Mouse (Mus musculus) limb, embryonic 13.5 days (tissue): ENCODE results near the gene Uba3. TPM values are rescaled to one million over a fixed set of nuclear protein-coding genes. Genes with fewer than 3 reads are reported as not detected.

ENCODE experiments used
- ATAC-seq: fragments of 200-750 bp; cut with Nextera tagmentation; 2 replicates; pipeline ENCODE4 v1.8.0; 2017; ENCODE audit warnings: low read depth, moderate number of reproducible peaks, moderate TSS enrichment; ENCODE audit not compliant: low FRiP score
- H3K27ac ChIP-seq: fragments of 300-500 bp; sonication (generic); 2 replicates; pipeline ENCODE4 v1.5.1; 2015; ENCODE audit warnings: inconsistent platforms, mild to moderate bottlenecking, moderate library complexity
- H3K27me3 ChIP-seq: fragments of 300-500 bp; sonication (generic); 2 replicates; pipeline ENCODE4 v1.6.1; 2015; ENCODE audit warnings: mild to moderate bottlenecking, inconsistent platforms
- H3K36me3 ChIP-seq: fragments of 300-500 bp; sonication (generic); 2 replicates; pipeline ENCODE4 v1.6.1; 2015; ENCODE audit warnings: inconsistent platforms, mild to moderate bottlenecking, moderate library complexity
- H3K4me1 ChIP-seq: fragments of 300-500 bp; sonication (generic); 2 replicates; pipeline ENCODE4 v1.6.1; 2015; ENCODE audit warnings: inconsistent platforms
- H3K4me2 ChIP-seq: fragments of 300-500 bp; sonication (generic); replicated peaks from 2 replicates; pipeline ENCODE4 v1.6.1; 2015; ENCODE audit warnings: inconsistent platforms, mild to moderate bottlenecking, moderate library complexity
- H3K4me3 ChIP-seq: fragments of 300-500 bp; sonication (generic); 2 replicates; pipeline ENCODE4 v1.5.1; 2015; ENCODE audit warnings: moderate library complexity, mild to moderate bottlenecking, inconsistent platforms
- H3K9ac ChIP-seq: fragments of 300-500 bp; sonication (generic); 2 replicates; pipeline ENCODE4 v1.6.1; 2015; ENCODE audit warnings: mild to moderate bottlenecking, inconsistent platforms
- H3K9me3 ChIP-seq: fragments of 300-500 bp; sonication (generic); 2 replicates; pipeline ENCODE4 v1.6.1; 2016; ENCODE audit warnings: inconsistent platforms
- WGBS: fragments of 180-500 bp; shearing (Covaris S2); methylation state at CpG from one replicate; pipeline ENCODE4 v1.1.7; 2015; 5-methylcytosine and 5-hydroxymethylcytosine counted together
- polyA plus RNA-seq: library from polyadenylated mRNA; unstranded; fragments of >200 nt; fragmentation: Nextera tagmentation; extraction: Ambion mirVana; gene quantifications from 2 replicates; pipeline ENCODE4 v1.2.1, GENCODE M21; 2015

Uba3 gene
- polyA plus RNA-seq, 1 experiment from 2014 or later: 90.1 TPM

GRCm38 (mm10) chr6:97209751-97210150 lies 4.3 kb upstream of the Uba3 start:
- no peak overlapping the region for H3K4me2 ChIP-seq

DNA sequence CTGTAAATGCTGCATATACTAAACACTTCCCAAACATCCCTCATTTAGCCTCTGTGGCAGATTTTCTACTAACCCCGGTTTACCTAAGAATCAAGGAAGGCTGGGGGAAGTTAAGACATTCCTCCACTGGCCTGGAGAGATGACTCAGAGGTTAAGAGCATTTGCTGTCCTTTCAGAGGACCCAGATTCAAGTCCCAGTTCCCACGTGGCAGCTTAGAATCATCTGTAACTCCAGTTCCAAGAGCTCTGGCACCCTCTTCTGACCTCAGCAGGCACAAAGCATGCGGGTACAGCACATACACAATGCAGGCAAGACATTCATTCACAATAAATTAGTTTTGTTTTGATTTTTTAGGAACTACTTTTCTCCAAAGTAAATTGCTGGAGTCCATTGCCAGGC lies 3.8 kb upstream of the Uba3 start:
- Histone ChIP-seq H3K9ac (no peak overlapping the region), H3K9me3 (no peaks in the 10 kb centered on the region), H3K4me3 (no peak overlapping the region), H3K4me2 (no peak overlapping the region), H3K36me3 (no peaks in the 10 kb centered on the region), H3K27ac (no peak overlapping the region), H3K27me3 (peaks cover 8% of the 10 kb centered on the region; the same call in 1 of the 2 replicates), H3K4me1 (peaks cover 20% of the 10 kb centered on the region)
- no peak for ATAC-seq
- WGBS: 51% methylated on average over 3 of the region's 3 CpGs

More at GRCm38 (mm10) chr6:97209751-97210150, 4.3 kb upstream of the Uba3 start:
- no peaks in the 10 kb centered on the region; the same call in 1 of the 2 replicates for H3K36me3 ChIP-seq
- H3K4me3 ChIP-seq: no peak overlapping the region
- no peak overlapping the region for H3K27ac ChIP-seq
- H3K4me1 ChIP-seq: peaks cover 15% of the 10 kb centered on the region
- H3K9me3 ChIP-seq: no peaks in the 10 kb centered on the region
- no peak overlapping the region for H3K9ac ChIP-seq
- ATAC-seq: no peak
- peaks cover 8% of the 10 kb centered on the region; the same call in 1 of the 2 replicates for H3K27me3 ChIP-seq
- 89% methylated on average over 4 of the region's 4 CpGs for WGBS

GRCm38 (mm10) chr6:97208406-97208805 lies 3.0 kb upstream of the Uba3 start:
- H3K4me3 ChIP-seq: no peak overlapping the region
- no peak overlapping the region for H3K27ac ChIP-seq
- H3K36me3 ChIP-seq: no peaks in the 10 kb centered on the region
- H3K4me2 ChIP-seq: no peak overlapping the region
- ATAC-seq: no peak
- H3K27me3 ChIP-seq: peaks cover 8% of the 10 kb centered on the region; the same call in 1 of the 2 replicates
- H3K9me3 ChIP-seq: no peaks in the 10 kb centered on the region
- no peak overlapping the region for H3K9ac ChIP-seq
- 39% methylated on average over 3 of the region's 3 CpGs for WGBS
- peaks cover 25% of the 10 kb centered on the region for H3K4me1 ChIP-seq

DNA sequence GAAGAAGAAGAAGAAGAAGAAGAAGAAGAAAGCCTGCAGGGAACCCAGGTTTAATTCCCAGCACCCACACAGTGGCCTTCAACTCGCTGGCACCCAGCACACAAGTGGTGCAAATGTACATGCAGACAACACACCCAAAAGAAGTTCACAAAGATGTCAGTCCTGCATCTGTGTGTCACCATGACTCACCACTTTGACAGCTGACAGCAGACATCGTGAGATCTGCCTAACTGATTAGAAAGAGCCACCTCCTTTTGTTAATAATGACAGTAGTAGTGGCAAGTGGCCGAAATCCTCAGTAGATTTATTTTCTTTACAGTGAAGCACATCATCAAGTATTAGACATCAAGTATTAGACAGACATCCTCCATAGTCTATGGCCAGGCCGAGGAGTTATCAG lies 1.6 kb upstream of the Uba3 start:
- WGBS: 83% methylated on average over 4 of the region's 4 CpGs
- Histone ChIP-seq H3K27ac (no peak overlapping the region), H3K36me3 (no peaks in the 10 kb centered on the region), H3K4me2 (no peak overlapping the region), H3K27me3 (peaks cover 4% of the 10 kb centered on the region; the same call in 1 of the 2 replicates), H3K4me3 (no peak overlapping the region), H3K9me3 (no peaks in the 10 kb centered on the region), H3K9ac (no peak overlapping the region), H3K4me1 (peaks cover 24% of the 10 kb centered on the region)
- no peak for ATAC-seq

GRCm38 (mm10) chr6:97204952-97205351 lies 495 bp downstream of the Uba3 start:
- under 1% methylated on average over 16 of the region's 16 CpGs for WGBS
- no peaks in the 10 kb centered on the region for H3K36me3 ChIP-seq
- ATAC-seq: peak; percentile 41

GRCm38 (mm10) chr6:97204252-97204869 lies 1.1 kb downstream of the Uba3 start:
- peak overlapping the region; percentile 99 for H3K9ac ChIP-seq
- peak overlapping the region; percentile 88; the same call in 1 of the 2 replicates for H3K27ac ChIP-seq
- H3K27me3 ChIP-seq: no peaks in the 10 kb centered on the region
- no peaks in the 10 kb centered on the region for H3K36me3 ChIP-seq
- no peak for ATAC-seq
- peaks cover 17% of the 10 kb centered on the region for H3K4me1 ChIP-seq
- H3K4me3 ChIP-seq: peak overlapping the region; percentile 97
- WGBS: 14% methylated on average over 9 of the region's 9 CpGs
- no peaks in the 10 kb centered on the region for H3K9me3 ChIP-seq
- H3K4me2 ChIP-seq: peak overlapping the region; percentile 78

More at GRCm38 (mm10) chr6:97204952-97205351, 495 bp downstream of the Uba3 start:
- Histone ChIP-seq H3K4me2 (peak overlapping the region; percentile 78), H3K4me1 (peaks cover 17% of the 10 kb centered on the region), H3K27me3 (no peaks in the 10 kb centered on the region), H3K4me3 (peak overlapping the region; percentile 97), H3K9me3 (no peaks in the 10 kb centered on the region), H3K9ac (peak overlapping the region; percentile 99), H3K27ac (peak overlapping the region; percentile 88)

GRCm38 (mm10) chr6:97202477-97202876 lies 3.0 kb downstream of the Uba3 start:
- H3K4me3 ChIP-seq: no peak overlapping the region
- H3K4me1 ChIP-seq: peaks cover 11% of the 10 kb centered on the region
- no peaks in the 10 kb centered on the region for H3K27me3 ChIP-seq
- ATAC-seq: no peak
- H3K9me3 ChIP-seq: no peaks in the 10 kb centered on the region
- no peak overlapping the region for H3K4me2 ChIP-seq
- no peak overlapping the region for H3K27ac ChIP-seq
- no peak overlapping the region for H3K9ac ChIP-seq
- peaks cover 10% of the 10 kb centered on the region for H3K36me3 ChIP-seq
- 87% methylated on average over 3 of the region's 3 CpGs for WGBS

- peaks cover 29% of the 10 kb centered on the region for H3K36me3 ChIP-seq
- no peak overlapping the region for H3K9ac ChIP-seq
- H3K27me3 ChIP-seq: no peaks in the 10 kb centered on the region
- no peak for ATAC-seq
- peaks cover 11% of the 10 kb centered on the region for H3K4me1 ChIP-seq
- H3K9me3 ChIP-seq: no peaks in the 10 kb centered on the region
- no peak overlapping the region for H3K27ac ChIP-seq
- H3K4me3 ChIP-seq: no peak overlapping the region
- no peak overlapping the region for H3K4me2 ChIP-seq
- WGBS: 65% methylated on average over 3 of the region's 3 CpGs
Measured at GRCm38 (mm10) chr6:97200437-97200836, 5.0 kb downstream of the Uba3 start.

DNA sequence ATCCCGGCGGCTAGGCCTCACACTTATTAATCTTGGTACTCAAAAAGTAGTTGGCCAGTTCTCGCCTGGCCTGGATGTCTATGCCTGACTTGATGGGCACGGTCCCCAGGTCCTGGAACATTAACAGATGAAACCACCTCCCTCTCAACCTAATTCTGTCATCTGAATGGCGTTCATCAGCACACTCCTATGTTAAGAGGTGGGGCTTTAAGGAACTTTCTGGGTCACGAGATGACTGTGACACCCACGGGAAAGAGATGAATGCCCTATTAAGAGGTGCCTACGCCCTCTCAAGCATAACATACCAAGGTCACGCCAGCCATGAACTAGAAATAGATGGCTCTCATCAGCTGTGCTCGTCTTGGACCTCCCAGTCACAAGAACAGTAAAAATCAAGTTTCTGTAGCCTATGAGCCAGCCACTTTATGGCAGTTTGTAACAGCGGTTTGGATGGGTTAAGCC lies 26.0 kb downstream of the Uba3 start:
- peak; percentile 64 for ATAC-seq
- peak overlapping the region; percentile 93 for H3K27ac ChIP-seq
- H3K4me2 ChIP-seq: peak overlapping the region; percentile 65
- no peaks in the 10 kb centered on the region for H3K27me3 ChIP-seq
- peak overlapping the region; percentile 97 for H3K4me3 ChIP-seq
- H3K4me1 ChIP-seq: peaks cover 30% of the 10 kb centered on the region
- no peaks in the 10 kb centered on the region for H3K9me3 ChIP-seq
- WGBS: 8% methylated on average over 11 of the region's 11 CpGs
- peaks cover 23% of the 10 kb centered on the region for H3K36me3 ChIP-seq
- peak overlapping the region; percentile 98 for H3K9ac ChIP-seq

- Histone ChIP-seq H3K4me1 (peaks cover 30% of the 10 kb centered on the region), H3K36me3 (peaks cover 22% of the 10 kb centered on the region), H3K9ac (peak within 1 kb of the TSS; percentile 98), H3K4me3 (peak within 1 kb of the TSS; percentile 97), H3K27ac (peak within 1 kb of the TSS; percentile 93), H3K4me2 (peak within 1 kb of the TSS; percentile 65), H3K27me3 (no peaks in the 10 kb centered on the region), H3K9me3 (no peaks in the 10 kb centered on the region)
- WGBS: under 1% methylated on average over 79 of the region's 80 CpGs
- ATAC-seq: peak; percentile 98
Measured at GRCm38 (mm10) chr6:97178491-97179366, 26.7 kb downstream of the Uba3 start, which contains the start of gene Tmf1. Gene Tmf1 (minus strand): TSS chr6:97179122.

DNA sequence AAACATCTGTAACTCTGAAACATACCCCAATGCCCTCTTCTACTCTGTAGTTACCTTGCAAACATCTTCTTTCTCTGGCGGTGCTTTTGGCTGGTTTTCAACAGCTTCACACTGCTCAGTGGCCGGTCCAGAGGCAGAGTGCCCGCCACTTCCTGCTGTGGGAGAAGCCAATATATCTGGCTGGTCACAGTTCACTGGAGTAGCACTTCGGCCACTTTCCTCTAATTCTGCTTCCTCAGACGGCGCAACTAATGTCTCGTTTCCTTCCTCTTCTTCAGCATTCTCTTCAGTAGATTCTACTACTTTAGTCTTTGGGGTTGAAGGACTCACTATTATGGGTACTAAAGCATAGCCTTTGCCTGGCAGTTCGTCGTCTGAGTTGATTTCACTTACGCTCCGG lies 29.7 kb downstream of the Uba3 start:
- Histone ChIP-seq H3K9me3 (no peaks in the 10 kb centered on the region), H3K27me3 (no peaks in the 10 kb centered on the region), H3K4me2 (no peak overlapping the region), H3K4me3 (no peak overlapping the region), H3K36me3 (peaks cover 38% of the 10 kb centered on the region), H3K27ac (no peak overlapping the region), H3K9ac (no peak overlapping the region), H3K4me1 (peaks cover 30% of the 10 kb centered on the region)
- 79% methylated on average over 11 of the region's 11 CpGs for WGBS
- no peak for ATAC-seq

GRCm38 (mm10) chr6:97150156-97150555 lies 55.3 kb downstream of the Uba3 start:
- no peak overlapping the region for H3K27ac ChIP-seq
- peaks cover 33% of the 10 kb centered on the region for H3K4me1 ChIP-seq
- no peak overlapping the region for H3K9ac ChIP-seq
- peaks cover 7% of the 10 kb centered on the region for H3K36me3 ChIP-seq
- H3K27me3 ChIP-seq: no peaks in the 10 kb centered on the region
- H3K4me3 ChIP-seq: no peak overlapping the region
- H3K4me2 ChIP-seq: no peak overlapping the region
- no peaks in the 10 kb centered on the region for H3K9me3 ChIP-seq
- 88% methylated on average over 6 of the region's 6 CpGs for WGBS
- no peak for ATAC-seq
